8 mouse cellular contexts compared by ENCODE assay signal in the genomic region with DNA sequence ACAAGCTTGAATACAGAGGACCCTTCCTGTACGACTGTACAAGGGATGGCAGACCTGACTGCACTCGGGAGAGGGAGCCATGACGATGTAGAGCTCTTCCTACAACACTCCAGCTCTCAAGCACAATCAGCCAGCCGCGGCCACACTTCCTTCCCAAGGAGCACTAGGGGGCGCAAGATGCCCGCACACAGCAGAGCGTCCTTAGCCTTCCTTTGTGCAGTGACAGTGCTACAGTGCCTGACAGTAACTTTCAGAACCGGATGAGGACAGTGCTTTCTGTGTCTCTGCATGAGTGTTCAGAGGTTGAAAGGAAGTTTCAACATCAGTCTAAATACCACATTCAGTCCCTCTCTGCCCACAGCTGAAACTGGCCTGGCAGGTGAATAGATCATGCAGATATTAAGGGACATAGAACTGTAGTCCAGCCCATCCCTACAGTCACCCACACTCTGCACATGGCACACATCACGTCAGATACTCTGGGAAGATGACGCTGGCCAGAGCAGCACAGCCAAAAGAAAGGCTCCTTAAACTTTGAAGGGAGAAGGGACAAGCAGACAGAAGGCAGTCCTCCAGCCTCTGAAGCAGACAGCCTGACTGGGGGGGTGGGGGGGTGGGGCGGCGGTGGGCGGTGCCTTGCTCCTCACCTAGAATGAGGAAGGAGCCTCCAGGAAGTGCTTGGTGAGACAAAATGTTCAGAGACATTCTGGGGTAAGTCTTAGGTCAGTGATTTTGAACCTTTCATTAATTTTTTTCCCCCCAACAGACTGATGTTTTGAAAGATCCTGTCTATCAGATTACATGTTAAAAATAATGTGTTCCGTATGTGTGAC. TPM values are rescaled to one million over a fixed set of nuclear protein-coding genes. Genes with fewer than 3 reads are reported as not detected.
A peak's percentile ranks its signal among the peaks of the same experiment; 100 is the strongest.
DNase-seq lines count a peak whose midpoint lies in the region; ATAC-seq and TF ChIP-seq lines count a peak whose summit lies in the region.

No protein-coding gene starts in this region.

- no peaks in the 10 kb centered on the region for H3K27me3 ChIP-seq in MEL (ENCODE audit: control insufficient read depth in 1 of 2, insufficient read depth in 2 of 2, low read length in 2 of 2)
- no peaks in the 10 kb centered on the region for H3K27me3 ChIP-seq in cerebellum, adult 2 months (ENCODE audit: control insufficient read depth, insufficient read depth, low read length)
- H3K27me3 ChIP-seq in hindbrain, embryonic 13.5 days: no peaks in the 10 kb centered on the region

- H3K79me2 ChIP-seq in MEL (ENCODE audit: control insufficient read depth, insufficient read depth, low read length, poor library complexity): no peaks in the 10 kb centered on the region

- 40% methylated on average over 15 of the region's 15 CpGs for WGBS in cerebellum, adult 2 months
- WGBS in hindbrain, embryonic 13.5 days: 46% methylated on average over 15 of the region's 15 CpGs

- H3K9ac ChIP-seq in MEL (ENCODE audit: control insufficient read depth, low read depth, low read length, poor library complexity, severe bottlenecking): no peak overlapping the region
- no peak overlapping the region for H3K9ac ChIP-seq in hindbrain, embryonic 13.5 days

- H3K4me2 ChIP-seq in hindbrain, embryonic 13.5 days: no peak overlapping the region

- no peak overlapping the region for H3K4me3 ChIP-seq in MEL (ENCODE audit: control insufficient read depth in 1 of 2, insufficient read depth in 1 of 2, low read depth in 2 of 2, low read length in 2 of 2)
- H3K4me3 ChIP-seq in cerebellum, adult 2 months (replicated peaks; ENCODE audit: insufficient read depth, low read depth, low read length): no peak overlapping the region
- no peak overlapping the region for H3K4me3 ChIP-seq in hindbrain, embryonic 13.5 days

- no peak for TF ChIP-seq POLR2A in MEL (IDR thresholded peaks at IDR 0.05; ENCODE audit: control insufficient read depth in 1 of 2, insufficient read depth in 1 of 2, low read depth in 1 of 2, low read length in 2 of 2, poor library complexity in 1 of 2)
- no peak for TF ChIP-seq POLR2A in cerebellum, adult 2 months (IDR thresholded peaks at IDR 0.05; ENCODE audit: borderline replicate concordance, insufficient read depth, low read length)

- H3K9me3 ChIP-seq in MEL (replicated peaks; ENCODE audit: insufficient read depth, low read length): no peaks in the 10 kb centered on the region
- no peaks in the 10 kb centered on the region for H3K9me3 ChIP-seq in hindbrain, embryonic 13.5 days

- TF ChIP-seq CTCF in MEL (IDR thresholded peaks at IDR 0.05 in 2 of 3, conservative IDR thresholded peaks at IDR 0.05 in 1 of 3; ENCODE audit: control insufficient read depth in 1 of 3, insufficient read depth in 1 of 3, low read depth in 2 of 3, low read length in 3 of 3, poor library complexity in 1 of 3, severe bottlenecking in 1 of 3): peak; percentile 73 to 91 (median 85)
- peak; percentile 97 for TF ChIP-seq CTCF in cerebellum, adult 2 months (IDR thresholded peaks at IDR 0.05; ENCODE audit: borderline replicate concordance, insufficient read depth, low read depth, low read length)

- DNase-seq in MEL (ENCODE audit: low read depth, low spot score): peak; percentile 81
- DNase-seq in cerebellum, adult 2 months: peak; percentile 73 to 79
- DNase-seq in frontal cortex, adult 2 months (ENCODE audit: extremely low spot score in 1 of 2, low spot score in 1 of 2): peak; percentile 71 to 90
- DNase-seq in layer of hippocampus, postnatal 14 days (ENCODE audit: low spot score in 2 of 2): peak; percentile 76 to 89
- DNase-seq in lung, postnatal 10 days: peak; percentile 90
- DNase-seq in ovary, postnatal 14 days (ENCODE audit: low spot score): peak; percentile 64
- DNase-seq in thymus, postnatal 0 days (ENCODE audit: low spot score): peak; percentile 86

- H3K27ac ChIP-seq in MEL (ENCODE audit: control insufficient read depth, low read depth, low read length): no peak overlapping the region
- H3K27ac ChIP-seq in cerebellum, adult 2 months (ENCODE audit: insufficient read depth, low read length): no peak overlapping the region
- no peak overlapping the region for H3K27ac ChIP-seq in hindbrain, embryonic 13.5 days

- H3K36me3 ChIP-seq in MEL (ENCODE audit: control insufficient read depth in 1 of 2, insufficient read depth in 2 of 2, low read length in 2 of 2): peaks cover 0 to 6% of the 10 kb centered on the region in 2 experiments; a peak in 3 of 4 replicates
- H3K36me3 ChIP-seq in hindbrain, embryonic 13.5 days: peaks cover 41% of the 10 kb centered on the region

- peaks cover 4 to 5% of the 10 kb centered on the region in 2 experiments for H3K4me1 ChIP-seq in MEL (ENCODE audit: control insufficient read depth in 1 of 2, insufficient read depth in 2 of 2, low read length in 2 of 2)
- peaks cover 2% of the 10 kb centered on the region for H3K4me1 ChIP-seq in cerebellum, adult 2 months (ENCODE audit: control insufficient read depth, insufficient read depth, low read length)
- no peaks in the 10 kb centered on the region for H3K4me1 ChIP-seq in hindbrain, embryonic 13.5 days (replicated peaks)

- peak; percentile 70 for TF ChIP-seq RAD21 in MEL (IDR thresholded peaks at IDR 0.05; ENCODE audit: low read depth, low read length)

- peak; percentile 79 for ATAC-seq in hindbrain, embryonic 13.5 days (ENCODE audit: low FRiP score)

- no peak for TF ChIP-seq EP300 in MEL (IDR thresholded peaks at IDR 0.05; ENCODE audit: low read depth in 1 of 2, low read length in 2 of 2)

TF ChIP-seq in MEL, 35 proteins besides CTCF, POLR2A, EP300 and RAD21:
- TF ChIP-seq MAZ (IDR thresholded peaks at IDR 0.05; ENCODE audit: low read depth, low read length) (no peak), ZC3H11A (IDR thresholded peaks at IDR 0.05; ENCODE audit: low read depth, low read length) (peak; percentile 58), ZKSCAN1 (IDR thresholded peaks at IDR 0.05; ENCODE audit: low read depth, low read length) (0 out of 2 replicates have a peak, but pooled peaks have one; percentile 43), ETS1 (IDR thresholded peaks at IDR 0.05; ENCODE audit: low read depth, low read length) (no peak), SMC3 (IDR thresholded peaks at IDR 0.05; ENCODE audit: low read depth, low read length) (peak; percentile 72), MXI1 (IDR thresholded peaks at IDR 0.05; ENCODE audit: low read depth, low read length) (peak; percentile 49), ELF1 (IDR thresholded peaks at IDR 0.05; ENCODE audit: low read depth, low read length) (peak; percentile 38; the same call in 1 of the 2 replicates), HCFC1 (IDR thresholded peaks at IDR 0.05; ENCODE audit: low read depth, low read length) (no peak; the same call in 1 of the 2 replicates), TAL1 (IDR thresholded peaks at IDR 0.05; ENCODE audit: low read length) (no peak), MYC (IDR thresholded peaks at IDR 0.05; ENCODE audit: low read depth, low read length) (no peak), USF2 (IDR thresholded peaks at IDR 0.05; ENCODE audit: borderline replicate concordance in 1 of 2, insufficient read depth in 1 of 2, low read depth in 1 of 2, low read length in 2 of 2) (no peak), SIN3A (IDR thresholded peaks at IDR 0.05; ENCODE audit: low read length) (no peak), TBP (IDR thresholded peaks at IDR 0.05; ENCODE audit: low read depth, low read length) (no peak), ZNF384 (IDR thresholded peaks at IDR 0.05; ENCODE audit: low read depth, low read length) (no peak), E2F4 (IDR thresholded peaks at IDR 0.05; ENCODE audit: borderline replicate concordance, low read depth, low read length) (no peak), USF1 (IDR thresholded peaks at IDR 0.05; ENCODE audit: low read depth, low read length) (no peak), GATA1 (IDR thresholded peaks at IDR 0.05; ENCODE audit: low read depth, low read length) (no peak), MAX (IDR thresholded peaks at IDR 0.05; ENCODE audit: low read length) (no peak), NRF1 (IDR thresholded peaks at IDR 0.05; ENCODE audit: insufficient read depth, low read depth, low read length, poor library complexity, severe bottlenecking) (no peak), UBTF (IDR thresholded peaks at IDR 0.05; ENCODE audit: borderline replicate concordance, insufficient read depth, low read depth, low read length) (no peak)
TF ChIP-seq in MEL: peak in this region for 5.

RNA-seq across cellular contexts. Expression of a gene that starts 42.6 kb away (rescaled TPM):
- 0.23 and 0.49 TPM in 2 replicates for total RNA-seq in MEL (2012; rRNA removed)
- 1 to 10 TPM in 1 of 2 experiments, not detected in 1; 2.4 TPM for polyA plus RNA-seq in MEL (2012; ENCODE audit: insufficient read depth in 1 of 2, insufficient read length in 2 of 2, low read depth in 1 of 2, low replicate concordance in 2 of 2, missing spikeins in 1 of 2)
- polyA plus RNA-seq in cerebellum, adult 2 months (2012; rRNA removed): 0.29 TPM in 1 of 2 replicates, not detected in the other
- 0.19 TPM in 1 of 2 replicates, not detected in the other for polyA plus RNA-seq in frontal cortex, adult 2 months (2012; rRNA removed)
- 2.1 and 2.2 TPM in 2 replicates for polyA plus RNA-seq in hindbrain, embryonic 13.5 days (2015; fragmentation: Nextera tagmentation; extraction: Ambion mirVana)
- total RNA-seq in layer of hippocampus, postnatal 14 days (2021): not detected
- polyA plus RNA-seq in thymus, postnatal 0 days (2015; fragmentation: Nextera tagmentation; extraction: Ambion mirVana): 0.54 and 0.56 TPM in 2 replicates

RNA-seq across cellular contexts. Expression of a gene that starts 57.0 kb away (rescaled TPM):
- total RNA-seq in MEL (2012; rRNA removed): 0.46 and 0.73 TPM in 2 replicates
- 1 to 10 TPM in 1 of 2 experiments, not detected in 1; 4.1 TPM for polyA plus RNA-seq in MEL (2012; ENCODE audit: insufficient read depth in 1 of 2, insufficient read length in 2 of 2, low read depth in 1 of 2, low replicate concordance in 2 of 2, missing spikeins in 1 of 2)
- polyA plus RNA-seq in cerebellum, adult 2 months (2012; rRNA removed): 2.3 and 3.2 TPM in 2 replicates
- 2.5 and 2.9 TPM in 2 replicates for polyA plus RNA-seq in frontal cortex, adult 2 months (2012; rRNA removed)
- polyA plus RNA-seq in hindbrain, embryonic 13.5 days (2015; fragmentation: Nextera tagmentation; extraction: Ambion mirVana): 1.8 and 2.0 TPM in 2 replicates
- total RNA-seq in layer of hippocampus, postnatal 14 days (2021): 1 to 10 TPM; 5.1 to 5.7 TPM
- 2.1 and 2.2 TPM in 2 replicates for polyA plus RNA-seq in thymus, postnatal 0 days (2015; fragmentation: Nextera tagmentation; extraction: Ambion mirVana)
